ENCODE assay signal across 15 mouse cellular contexts in the genomic region with DNA sequence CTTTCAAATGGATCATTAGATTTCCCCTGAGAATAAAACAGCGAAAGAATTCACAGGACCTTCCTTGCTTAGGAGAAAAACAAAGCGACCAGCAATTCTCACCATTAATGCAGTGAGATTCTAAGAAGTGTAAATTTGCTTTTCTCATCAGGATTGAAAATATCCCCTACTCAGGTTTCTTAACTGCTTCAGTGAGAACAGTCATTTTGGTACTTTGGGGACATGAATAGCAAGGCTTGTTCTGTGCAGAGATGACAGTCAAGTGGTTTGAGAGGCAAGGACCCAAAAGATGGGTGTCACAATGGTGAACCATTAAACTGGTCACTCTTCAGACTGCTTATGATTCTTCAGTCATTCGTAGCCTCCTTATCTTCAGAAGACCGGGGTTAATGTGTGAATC.
"Had no signal": no experiment of that assay in that cellular context is flagged by ENCODE, and none has a peak within 500 bp of the region (broad histone marks: within the 10 kb centered on the region; RNA-seq: fewer than 3 reads in every experiment).

No protein-coding gene starts in this region.

- H3K4me2 ChIP-seq: neural tube, embryonic 15.5 days; stomach, embryonic 15.5 days had no signal

- H3K36me3 ChIP-seq: neural tube, embryonic 15.5 days; stomach, embryonic 15.5 days had no signal

- H3K9me3 ChIP-seq: neural tube, embryonic 15.5 days; stomach, embryonic 15.5 days had no signal

- H3K27ac ChIP-seq: neural tube, embryonic 15.5 days; stomach, embryonic 15.5 days; stomach, postnatal 0 days had no signal

- H3K4me3 ChIP-seq: neural tube, embryonic 15.5 days; stomach, embryonic 15.5 days had no signal

- H3K9ac ChIP-seq: neural tube, embryonic 15.5 days; stomach, embryonic 15.5 days had no signal

- DNase-seq: retina, postnatal 1 day; right cerebral cortex, adult 18-20 months; right cerebral cortex, postnatal 14 days; right cerebral cortex, postnatal 25 days; right cerebral cortex, postnatal 4 days; spleen, adult 18-20 months; thymus, adult 18-20 months; thymus, adult 2 months; thymus, postnatal 14 days; thymus, postnatal 25 days; thymus, postnatal 36 days; thymus, postnatal 4 days had no signal

- H3K4me1 ChIP-seq: stomach, embryonic 15.5 days had no signal

- H3K27me3 ChIP-seq: neural tube, embryonic 15.5 days; stomach, embryonic 15.5 days had no signal
